Comparison of ENCODE assay signal across 8 mouse cellular contexts in genomic region chr4:110350856-110351177, GRCm38 (mm10). TPM values are rescaled to one million over a fixed set of nuclear protein-coding genes. Genes with fewer than 3 reads are reported as not detected.
DNase-seq lines count a peak whose midpoint lies in the region; ATAC-seq and TF ChIP-seq lines count a peak whose summit lies in the region.

No protein-coding gene starts in this region.

- 14% methylated on average over 6 of the region's 6 CpGs for WGBS in heart, embryonic 12.5 days
- WGBS in forebrain, postnatal 0 days, result 4% methylated on average over 6 of the region's 6 CpGs
- WGBS in liver, embryonic 15.5 days (ENCODE audit: insufficient replicate concordance), result 8% methylated on average over 6 of the region's 6 CpGs
- 18% methylated on average over 6 of the region's 6 CpGs for WGBS in thymus, adult 2 months
- WGBS in kidney, adult 2 months, result 12% methylated on average over 6 of the region's 6 CpGs

- peak overlapping the region; percentile 74 for H3K4me2 ChIP-seq in heart, embryonic 12.5 days
- peak overlapping the region; percentile 71 for H3K4me2 ChIP-seq in forebrain, postnatal 0 days (ENCODE audit: low read depth)
- H3K4me2 ChIP-seq in liver, embryonic 15.5 days, result peak overlapping the region; percentile 69

- H3K27me3 ChIP-seq in heart, embryonic 12.5 days (replicated peaks), result no peaks in the 10 kb centered on the region
- no peaks in the 10 kb centered on the region for H3K27me3 ChIP-seq in forebrain, postnatal 0 days (ENCODE audit: insufficient read depth, low read length)
- peaks cover 25% of the 10 kb centered on the region for H3K27me3 ChIP-seq in liver, embryonic 15.5 days
- peaks cover 6% of the 10 kb centered on the region; the same call in 1 of the 2 replicates for H3K27me3 ChIP-seq in thymus, adult 2 months (ENCODE audit: control insufficient read depth, insufficient read depth, low read length)
- peaks cover 2% of the 10 kb centered on the region; the same call in 1 of the 2 replicates for H3K27me3 ChIP-seq in kidney, adult 2 months (replicated peaks; ENCODE audit: control insufficient read depth, insufficient read depth, low read length)

- H3K4me3 ChIP-seq in heart, embryonic 12.5 days, result peak overlapping the region; percentile 64
- H3K4me3 ChIP-seq in ES-E14 (ENCODE audit: insufficient read depth in 1 of 2, low read depth in 1 of 2, low read length in 2 of 2, poor library complexity in 1 of 2, severe bottlenecking in 1 of 2), result peak overlapping the region; percentile 69 to 83
- peak overlapping the region; percentile 86 for H3K4me3 ChIP-seq in forebrain, postnatal 0 days (ENCODE audit: low read depth, low read length)
- H3K4me3 ChIP-seq in liver, embryonic 15.5 days (replicated peaks), result peak overlapping the region; percentile 53
- H3K4me3 ChIP-seq in thymus, adult 2 months (ENCODE audit: control insufficient read depth, insufficient read depth, low read length), result no peak overlapping the region
- H3K4me3 ChIP-seq in kidney, adult 2 months (ENCODE audit: insufficient read depth, low read depth, low read length), result no peak overlapping the region

- in situ Hi-C loops in ES-E14 (cut with MboI; ENCODE audit: low sequenced_read_pairs in 2 of 2, unreplicated experiment in 2 of 2), result no loop called here

- peak overlapping the region; percentile 73; the same call in 1 of the 2 replicates for H3K27ac ChIP-seq in heart, embryonic 12.5 days (ENCODE audit: poor library complexity, severe bottlenecking)
- H3K27ac ChIP-seq in ES-E14 (ENCODE audit: insufficient read depth, low read depth, low read length, poor library complexity, severe bottlenecking), result no peak overlapping the region
- peak overlapping the region; percentile 81 for H3K27ac ChIP-seq in forebrain, postnatal 0 days (ENCODE audit: low read depth, low read length)
- H3K27ac ChIP-seq in liver, embryonic 15.5 days (replicated peaks), result no peak overlapping the region
- no peak overlapping the region for H3K27ac ChIP-seq in thymus, adult 2 months (ENCODE audit: control insufficient read depth, insufficient read depth, low read length)
- no peak overlapping the region for H3K27ac ChIP-seq in kidney, adult 2 months (ENCODE audit: insufficient read depth, low read depth, low read length)

- no peaks in the 10 kb centered on the region for H3K9me3 ChIP-seq in heart, embryonic 12.5 days (replicated peaks)
- no peaks in the 10 kb centered on the region for H3K9me3 ChIP-seq in ES-E14 (ENCODE audit: control insufficient read depth, insufficient read depth, low read depth, low read length)
- H3K9me3 ChIP-seq in forebrain, postnatal 0 days (ENCODE audit: low read length), result no peaks in the 10 kb centered on the region
- H3K9me3 ChIP-seq in liver, embryonic 15.5 days (replicated peaks), result no peaks in the 10 kb centered on the region

- TF ChIP-seq POLR2A in thymus, adult 2 months (IDR thresholded peaks at IDR 0.05; ENCODE audit: control insufficient read depth, extremely low read depth, insufficient read depth, low read length, poor library complexity), result no peak
- TF ChIP-seq POLR2A in kidney, adult 2 months (IDR thresholded peaks at IDR 0.05; ENCODE audit: low read depth, low read length), result no peak

- peak overlapping the region; percentile 79 for H3K9ac ChIP-seq in heart, embryonic 12.5 days
- H3K9ac ChIP-seq in ES-E14 (ENCODE audit: insufficient read depth, low read depth, low read length, poor library complexity, severe bottlenecking), result peak overlapping the region; percentile 75
- H3K9ac ChIP-seq in forebrain, postnatal 0 days, result peak overlapping the region; percentile 84
- H3K9ac ChIP-seq in liver, embryonic 15.5 days, result no peak overlapping the region

- 0 out of 2 replicates have a peak, but pooled peaks have one; percentile 5 for ATAC-seq in heart, embryonic 12.5 days (ENCODE audit: insufficient number of reproducible peaks, low FRiP score)
- peak; percentile 25 for ATAC-seq in forebrain, postnatal 0 days
- ATAC-seq in liver, embryonic 15.5 days (ENCODE audit: insufficient read depth), result no peak
- ATAC-seq in activated CD4-positive, CD25-positive, alpha-beta regulatory T cell, adult 4 months, result no peak

- no peak for TF ChIP-seq CTCF in forebrain, postnatal 0 days (IDR thresholded peaks at IDR 0.05; ENCODE audit: low read depth)
- no peak for TF ChIP-seq CTCF in thymus, adult 2 months (IDR thresholded peaks at IDR 0.05; ENCODE audit: borderline replicate concordance, control insufficient read depth, extremely low read depth, insufficient read depth, low read length, poor library complexity)
- TF ChIP-seq CTCF in kidney, adult 2 months (conservative IDR thresholded peaks at IDR 0.05; ENCODE audit: insufficient read depth, insufficient read length, low read depth, low read length), result no peak

- no peaks in the 10 kb centered on the region for H3K4me1 ChIP-seq in heart, embryonic 12.5 days (replicated peaks)
- no peaks in the 10 kb centered on the region for H3K4me1 ChIP-seq in ES-E14 (ENCODE audit: control insufficient read depth in 2 of 2, insufficient read depth in 2 of 2, low read length in 2 of 2, poor library complexity in 1 of 2)
- H3K4me1 ChIP-seq in forebrain, postnatal 0 days (ENCODE audit: insufficient read depth), result peaks cover 6% of the 10 kb centered on the region; the same call in 1 of the 2 replicates
- no peaks in the 10 kb centered on the region for H3K4me1 ChIP-seq in liver, embryonic 15.5 days (replicated peaks)
- no peaks in the 10 kb centered on the region for H3K4me1 ChIP-seq in thymus, adult 2 months (replicated peaks; ENCODE audit: control insufficient read depth, insufficient read depth, low read length)
- no peaks in the 10 kb centered on the region for H3K4me1 ChIP-seq in kidney, adult 2 months (ENCODE audit: control insufficient read depth, insufficient read depth, low read length)

- no peak for DNase-seq in heart, adult 9 months (ENCODE audit: low spot score in 2 of 2)
- DNase-seq in ES-E14 (ENCODE audit: low read depth, low spot score), result no peak
- no peak for DNase-seq in forebrain, postnatal 0 days
- no peak for DNase-seq in thymus, adult 2 months
- DNase-seq in kidney, adult 2 months, result no peak

- H3K36me3 ChIP-seq in heart, embryonic 12.5 days, result no peaks in the 10 kb centered on the region
- H3K36me3 ChIP-seq in ES-E14 (ENCODE audit: control insufficient read depth, insufficient read depth, low read length, poor library complexity, severe bottlenecking), result no peaks in the 10 kb centered on the region
- no peaks in the 10 kb centered on the region for H3K36me3 ChIP-seq in forebrain, postnatal 0 days (ENCODE audit: insufficient read depth)
- H3K36me3 ChIP-seq in liver, embryonic 15.5 days (replicated peaks), result no peaks in the 10 kb centered on the region
- no peaks in the 10 kb centered on the region for H3K36me3 ChIP-seq in thymus, adult 2 months (ENCODE audit: control insufficient read depth, insufficient read depth, low read length)
- no peaks in the 10 kb centered on the region for H3K36me3 ChIP-seq in kidney, adult 2 months (ENCODE audit: control insufficient read depth, insufficient read depth, low read length)

TF ChIP-seq in ES-E14, 5 proteins besides CTCF, POLR2A, EP300 and RAD21:
- no peak for TF ChIP-seq ZC3H11A (IDR thresholded peaks at IDR 0.05; ENCODE audit: borderline replicate concordance, low read depth, low read length)
- TF ChIP-seq ZNF384 (IDR thresholded peaks at IDR 0.05; ENCODE audit: low read depth, low read length), result no peak
- no peak for TF ChIP-seq CHD2 (IDR thresholded peaks at IDR 0.05; ENCODE audit: low read depth, low read length)
- TF ChIP-seq HCFC1 (IDR thresholded peaks at IDR 0.05; ENCODE audit: borderline replicate concordance, insufficient read depth, low read length), result no peak
- TF ChIP-seq MAFK (IDR thresholded peaks at IDR 0.05; ENCODE audit: insufficient read depth, low read depth, low read length), result no peak

RNA-seq across cellular contexts. Expression of gene Elavl4, which starts 0.9 kb away (rescaled TPM):
- polyA plus RNA-seq in heart, embryonic 12.5 days (2016; fragmentation: Nextera tagmentation; extraction: Ambion mirVana), result 3.3 and 3.7 TPM in 2 replicates
- 1.5 and 1.8 TPM in 2 replicates for total RNA-seq in ES-E14 (2012; rRNA removed)
- 91.4 and 108 TPM in 2 replicates for total RNA-seq in forebrain, postnatal 0 days (2014; rRNA removed)
- 160 and 200 TPM in 2 replicates for polyA plus RNA-seq in forebrain, postnatal 0 days (2015; fragmentation: Nextera tagmentation; extraction: Ambion mirVana)
- 0.45 and 0.47 TPM in 2 replicates for polyA plus RNA-seq in liver, embryonic 15.5 days (2015; fragmentation: Nextera tagmentation; extraction: Ambion mirVana)
- polyA plus RNA-seq in activated CD4-positive, CD25-positive, alpha-beta regulatory T cell, adult 4 months (2017; shearing (Covaris generic)), result under 1 TPM in 1 of 2 experiments, not detected in 1; 0.44 TPM
- polyA plus RNA-seq in thymus, adult 2 months (2012; rRNA removed), result 0.05 and 3.0 TPM in 2 replicates
- polyA plus RNA-seq in kidney, adult 2 months (2012; rRNA removed), result 0.04 and 0.30 TPM in 2 replicates

RNA-seq across cellular contexts. Expression of gene Agbl4, which starts 46.6 kb away (rescaled TPM):
- 0.63 and 0.87 TPM in 2 replicates for polyA plus RNA-seq in heart, embryonic 12.5 days (2016; fragmentation: Nextera tagmentation; extraction: Ambion mirVana)
- not detected in 2 replicates for total RNA-seq in ES-E14 (2012; rRNA removed)
- total RNA-seq in forebrain, postnatal 0 days (2014; rRNA removed), result 4.4 and 6.2 TPM in 2 replicates
- polyA plus RNA-seq in forebrain, postnatal 0 days (2015; fragmentation: Nextera tagmentation; extraction: Ambion mirVana), result 1.8 and 3.3 TPM in 2 replicates
- polyA plus RNA-seq in liver, embryonic 15.5 days (2015; fragmentation: Nextera tagmentation; extraction: Ambion mirVana), result not detected in 2 replicates
- polyA plus RNA-seq in activated CD4-positive, CD25-positive, alpha-beta regulatory T cell, adult 4 months (2017; shearing (Covaris generic)), result not detected
- 0.07 TPM in 1 of 2 replicates, not detected in the other for polyA plus RNA-seq in thymus, adult 2 months (2012; rRNA removed)
- polyA plus RNA-seq in kidney, adult 2 months (2012; rRNA removed), result 0.11 and 0.16 TPM in 2 replicates

Comparison
In these comparisons a context has a peak if more than half of its experiments do, and no peak if none do; other contexts are left out.
1. ATAC-seq: peak in heart, embryonic 12.5 days (single experiment) and forebrain, postnatal 0 days (single experiment); none in liver, embryonic 15.5 days (single experiment) and activated CD4-positive, CD25-positive, alpha-beta regulatory T cell, adult 4 months (single experiment).
2. H3K27ac ChIP-seq: peak in heart, embryonic 12.5 days (single experiment) and forebrain, postnatal 0 days (single experiment); none in ES-E14 (single experiment), liver, embryonic 15.5 days (single experiment), thymus, adult 2 months (single experiment) and kidney, adult 2 months (single experiment).
3. H3K4me3 ChIP-seq: peak in heart, embryonic 12.5 days (single experiment), ES-E14 (2 of 2), forebrain, postnatal 0 days (single experiment) and liver, embryonic 15.5 days (single experiment); none in thymus, adult 2 months (single experiment) and kidney, adult 2 months (single experiment).
4. RNA of gene Elavl4, which starts 0.9 kb away (polyA plus RNA-seq): 160 to 200 TPM in forebrain, postnatal 0 days; 3.3 to 3.7 TPM in heart, embryonic 12.5 days, 0.05 to 3.0 TPM in thymus, adult 2 months, 0.45 to 0.47 TPM in liver, embryonic 15.5 days, 0.44 TPM in activated CD4-positive, CD25-positive, alpha-beta regulatory T cell, adult 4 months and 0.04 to 0.30 TPM in kidney, adult 2 months; every median in the first group is over 10 times any median in the second.
5. Peak in every context shown above with its lines, with median percentiles within 50 percentile points of each other: H3K4me2 ChIP-seq.